Mouse (Mus musculus) E14TG2a.4 (cell line): ENCODE measurements around the gene Med19.

Source experiments
- CTCF ChIP-seq: conservative IDR thresholded peaks from 2 replicates; pipeline ENCODE4 v1.5.1; 2014; ENCODE audit warnings: low read length
- POU5F1 ChIP-seq: IDR thresholded peaks from 2 replicates; pipeline ENCODE4 v1.6.1; 2014; ENCODE audit warnings: low read length, borderline replicate concordance

GRCm38 (mm10) chr2:84634934-84635482 lies 43.2 kb upstream of the Med19 start:
- no peak for TF ChIP-seq CTCF
- TF ChIP-seq POU5F1 = no peak
